Mouse (Mus musculus) urinary bladder, adult 18-20 months (tissue): ENCODE data around the gene Ssbp3.

Source experiments
- DNase-seq, 2 experiments: peaks; one replicate each; pipeline ENCODE4 v3.0.0; 2022; ENCODE audit warnings: low spot score in 2 of 2, mixed read lengths in 2 of 2

The Ssbp3 gene

GRCm38 (mm10) chr4:107051889-107052288, 141.4 kb downstream of the Ssbp3 start:
- no peak for DNase-seq

- no peak for DNase-seq
Measured at GRCm38 (mm10) chr4:107052962-107053553, 142.6 kb downstream of the Ssbp3 start.

- no peak for DNase-seq
Measured at GRCm38 (mm10) chr4:107056088-107056487, 145.6 kb downstream of the Ssbp3 start.

GRCm38 (mm10) chr4:107058346-107058745, 147.8 kb downstream of the Ssbp3 start:
- no peak for DNase-seq

- no peak for DNase-seq
Measured at GRCm38 (mm10) chr4:107058781-107059180, 148.3 kb downstream of the Ssbp3 start.

DNA sequence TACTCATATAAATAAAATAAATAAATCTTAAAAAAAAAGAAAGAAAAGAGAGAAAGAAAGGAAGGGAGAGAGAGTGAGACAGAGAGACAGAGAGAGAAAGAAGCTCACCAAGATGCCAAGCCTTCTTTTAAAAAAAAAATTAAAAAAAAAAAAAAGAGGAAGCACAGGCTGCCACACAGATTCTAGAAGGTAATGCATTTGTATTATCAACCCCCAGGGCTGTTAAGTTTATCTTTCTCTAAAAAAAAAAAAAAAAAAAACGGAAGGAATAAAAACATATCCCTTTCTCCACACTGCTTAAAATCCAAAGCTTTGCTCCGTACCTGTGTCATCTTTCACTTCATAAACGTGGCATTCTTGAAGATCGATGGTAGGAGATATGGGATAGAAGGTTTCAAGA, 151.1 kb downstream of the Ssbp3 start:
- DNase-seq: no peak

GRCm38 (mm10) chr4:107063214-107063613, 152.7 kb downstream of the Ssbp3 start:
- DNase-seq: no peak

- DNase-seq: no peak
Measured at GRCm38 (mm10) chr4:107064394-107065098, 154.0 kb downstream of the Ssbp3 start.

- peak; percentile 91 to 92 for DNase-seq
Measured at GRCm38 (mm10) chr4:107066252-107067124, 156.0 kb downstream of the Ssbp3 start, which contains the start of the genes Mrpl37 and Cyb5rl. Gene Mrpl37, minus strand, starts transcription at chr4:107066868. Gene Cyb5rl, plus strand, starts transcription at chr4:107066988.

DNA sequence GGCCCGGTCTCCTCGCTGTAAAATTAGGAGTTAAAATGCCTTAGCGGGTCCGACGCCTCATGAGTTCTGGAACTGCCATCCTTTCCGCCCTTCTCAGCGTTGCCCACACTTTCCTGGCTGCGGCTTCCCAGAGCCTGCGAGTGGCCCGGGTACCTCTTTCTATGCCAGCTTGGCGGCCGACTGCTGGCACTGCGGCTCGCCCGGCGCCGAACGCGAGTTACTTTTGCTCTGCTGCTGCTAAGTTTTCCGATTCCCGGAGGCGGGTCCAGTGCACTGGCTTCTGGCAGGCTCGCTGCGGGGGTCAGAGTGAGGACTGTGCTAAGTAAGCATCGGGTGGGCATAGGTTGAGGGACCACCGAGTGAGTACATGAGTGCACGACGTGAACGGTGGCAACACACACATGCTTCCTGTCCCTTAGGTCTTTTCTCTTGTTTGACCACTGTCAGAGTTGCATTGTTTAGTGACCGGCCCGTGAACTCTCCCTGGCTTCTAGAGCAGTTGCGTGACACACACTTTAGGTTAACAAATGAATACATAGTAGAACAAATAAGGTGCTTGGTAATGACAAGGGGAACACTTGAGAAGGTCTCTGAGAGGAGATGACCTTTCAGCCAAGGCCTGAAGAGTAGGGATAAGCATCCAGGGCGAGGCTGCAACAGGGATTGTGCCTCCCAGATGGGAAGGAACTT, 156.8 kb downstream of the Ssbp3 start:
- no peak for DNase-seq

DNA sequence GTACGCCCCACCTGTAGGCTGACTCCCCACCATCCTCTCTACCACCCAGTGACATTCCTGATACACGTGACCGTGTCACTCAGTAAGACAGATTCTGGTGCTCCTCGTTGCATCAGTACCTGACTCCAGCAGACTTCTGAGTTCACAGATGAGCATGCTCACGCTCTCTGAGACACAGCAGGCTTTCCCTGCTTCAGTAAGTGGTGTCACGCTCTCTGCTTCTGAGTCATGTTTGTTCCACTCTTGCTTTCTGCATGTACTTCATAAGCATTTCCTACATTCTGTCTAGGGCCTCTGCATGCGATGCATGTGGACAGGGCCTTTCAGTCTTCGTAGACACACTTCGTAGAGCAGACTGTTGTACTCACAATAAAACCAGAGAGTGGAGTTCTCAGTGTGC, 161.8 kb downstream of the Ssbp3 start:
- DNase-seq: no peak

GRCm38 (mm10) chr4:107075456-107075855, 165.0 kb downstream of the Ssbp3 start:
- no peak for DNase-seq

GRCm38 (mm10) chr4:107078894-107079293, 168.4 kb downstream of the Ssbp3 start:
- DNase-seq: no peak

GRCm38 (mm10) chr4:107079716-107080115, 169.2 kb downstream of the Ssbp3 start:
- DNase-seq: no peak

DNA sequence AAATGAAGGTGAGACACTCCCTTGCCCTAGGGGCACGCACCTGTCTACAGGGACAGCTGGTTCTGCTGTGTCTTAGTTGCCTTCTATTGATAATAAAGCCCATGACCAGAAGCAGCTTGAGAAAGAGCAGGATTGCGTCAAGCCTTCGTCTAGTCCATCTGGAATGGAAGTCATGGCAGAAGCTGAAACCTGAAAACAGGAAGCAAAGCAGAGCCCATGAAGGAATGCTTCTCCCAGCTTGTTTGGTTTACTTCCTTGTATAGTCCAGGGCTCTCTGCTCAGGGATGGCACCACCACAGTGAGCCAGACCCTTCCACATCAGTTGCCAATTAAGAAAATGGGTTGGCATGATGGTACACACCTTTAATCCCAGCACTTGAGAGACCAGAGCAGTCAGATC, 171.7 kb downstream of the Ssbp3 start:
- DNase-seq: no peak

- no peak for DNase-seq
Measured at GRCm38 (mm10) chr4:107083126-107083525, 172.6 kb downstream of the Ssbp3 start.

- no peak for DNase-seq
Measured at GRCm38 (mm10) chr4:107084343-107084742, 173.8 kb downstream of the Ssbp3 start.

DNA sequence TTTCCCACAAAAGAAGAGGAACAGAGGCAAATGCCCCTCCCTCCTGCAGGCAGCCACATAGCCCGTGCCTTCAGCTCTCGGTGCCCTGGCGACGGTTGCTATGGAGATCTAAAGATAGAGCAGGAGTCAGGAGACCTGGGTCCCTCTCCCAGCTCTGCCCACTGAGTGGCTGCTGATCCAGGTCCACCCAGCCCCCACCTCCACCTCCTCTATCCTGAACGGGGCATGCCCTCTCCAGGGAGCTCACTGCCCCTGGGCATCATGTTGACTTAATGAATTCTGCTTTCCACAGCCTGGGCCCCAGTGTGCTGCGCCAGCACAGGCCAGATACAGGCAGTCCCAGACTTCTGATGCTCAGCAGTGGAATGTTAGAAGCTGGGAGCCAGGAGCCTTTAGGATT, 174.4 kb downstream of the Ssbp3 start:
- no peak for DNase-seq

- no peak for DNase-seq
Measured at GRCm38 (mm10) chr4:107091696-107092095, 181.2 kb downstream of the Ssbp3 start.

DNA sequence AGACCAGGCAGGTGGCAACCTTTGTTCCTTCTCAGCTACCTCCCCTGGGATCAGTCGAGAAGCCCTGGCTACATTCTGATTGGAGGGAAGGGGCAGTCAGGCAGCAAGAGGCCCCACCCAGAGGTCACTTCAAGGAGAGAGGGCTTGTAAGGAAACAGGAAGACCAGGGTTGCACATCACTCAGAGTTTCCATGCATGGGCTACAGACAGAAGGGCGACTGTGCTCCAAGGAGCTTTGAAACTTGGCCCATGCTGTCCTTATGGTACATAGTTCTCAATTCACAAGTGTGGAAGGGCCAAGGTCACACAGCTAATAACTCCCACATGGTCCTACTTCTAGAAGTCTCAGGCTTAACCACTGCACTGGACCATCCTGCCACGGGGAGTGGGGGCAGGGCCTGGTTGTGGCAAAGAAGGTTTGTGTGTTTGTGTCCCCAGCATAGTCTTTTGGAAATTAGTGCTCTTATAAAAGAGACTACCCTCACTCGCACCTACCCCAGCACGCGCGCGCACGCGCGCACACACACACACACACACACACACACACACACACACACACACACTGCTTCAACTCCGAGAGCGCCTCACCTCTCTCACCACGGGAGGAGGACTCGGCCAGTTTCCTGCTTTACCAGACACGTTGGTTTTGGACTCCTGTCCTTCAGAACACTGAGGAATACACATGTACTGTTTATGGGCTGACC, 184.1 kb downstream of the Ssbp3 start:
- no peak for DNase-seq

DNA sequence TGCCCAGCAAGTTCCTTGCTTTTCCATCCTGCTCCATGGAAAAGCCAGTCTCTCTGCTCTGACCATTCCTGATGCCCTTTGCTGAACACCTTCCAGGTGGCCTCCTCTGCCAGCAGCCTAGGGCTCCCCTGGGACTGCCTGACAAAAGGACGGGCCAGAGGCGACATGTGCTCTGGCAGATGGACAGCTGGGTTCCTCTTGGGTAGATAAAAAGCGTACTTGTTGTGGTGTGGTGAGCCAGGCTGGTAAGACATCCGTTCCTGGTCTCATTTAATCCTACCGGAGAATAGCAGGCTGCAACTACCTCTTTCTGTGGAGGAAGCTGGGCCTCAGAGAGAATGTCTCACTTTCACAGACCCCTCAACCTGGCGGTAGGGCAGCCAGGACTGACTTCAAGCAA, 185.5 kb downstream of the Ssbp3 start:
- DNase-seq: no peak
